Mouse (Mus musculus) midbrain, embryonic 10.5 days (tissue): ENCODE data around the gene Glipr1l3. TPM values are rescaled to one million over a fixed set of nuclear protein-coding genes. Genes with fewer than 3 reads are reported as not detected.
"Not testable (repeated sequence)": the region's sequence is repeated elsewhere in the genome, so short reads cannot be mapped to it uniquely, and the experiment has no call there.

Experiments
- DNase-seq: peaks from one replicate; pipeline ENCODE4 v3.0.0-alpha.2; 2017; ENCODE audit warnings: low spot score
- H3K27ac ChIP-seq: fragments of 300-500 bp; sonication (generic); replicated peaks from 2 replicates; pipeline ENCODE4 v1.5.1; 2016; ENCODE audit warnings: mild to moderate bottlenecking
- H3K27me3 ChIP-seq: fragments of 300-500 bp; sonication (generic); 2 replicates; pipeline ENCODE4 v1.6.1; 2016; ENCODE audit warnings: low read depth, mild to moderate bottlenecking; ENCODE audit not compliant: poor library complexity, severe bottlenecking
- H3K36me3 ChIP-seq: fragments of 300-500 bp; sonication (generic); 2 replicates; pipeline ENCODE4 v1.6.1; 2016; ENCODE audit warnings: mild to moderate bottlenecking, moderate library complexity
- H3K4me1 ChIP-seq: fragments of 300-500 bp; sonication (generic); 2 replicates; pipeline ENCODE4 v1.6.1; 2016
- H3K4me3 ChIP-seq: fragments of 300-500 bp; sonication (generic); 2 replicates; pipeline ENCODE4 v1.5.1; 2016; ENCODE audit warnings: mild to moderate bottlenecking, moderate library complexity
- H3K9me3 ChIP-seq: fragments of 300-500 bp; sonication (generic); replicated peaks from 2 replicates; pipeline ENCODE4 v1.6.1; 2016; ENCODE audit warnings: mild to moderate bottlenecking
- WGBS: fragments of 180-500 bp; shearing (Covaris S2); methylation state at CpG from one replicate; pipeline ENCODE4 v1.1.7; 2016; 5-methylcytosine and 5-hydroxymethylcytosine counted together
- polyA plus RNA-seq: library from polyadenylated mRNA; unstranded; fragments of >200 nt; fragmentation: Nextera tagmentation; extraction: Ambion mirVana; gene quantifications from 2 replicates; pipeline ENCODE4 v1.2.1, GENCODE M21; 2016

Gene Glipr1l3
- polyA plus RNA-seq, 1 experiment from 2014 or later, result not detected

- not testable (repeated sequence) for H3K27ac ChIP-seq, H3K27me3 ChIP-seq, H3K4me3 ChIP-seq, H3K4me1 ChIP-seq, H3K36me3 ChIP-seq
- WGBS, result 7% methylated on average over 5 of the region's 5 CpGs
- H3K9me3 ChIP-seq, result peaks cover 18% of the 10 kb centered on the region
- DNase-seq, result peak; percentile 60
Measured at GRCm38 (mm10) chr10:112105785-112106184, 54.3 kb downstream of the Glipr1l3 start.

Other genes with a start within 250 kb of the Glipr1l3 start
- 58.8 and 59.9 TPM in 2 replicates for gene Krr1, start 187.7 kb downstream of the Glipr1l3 start, polyA plus RNA-seq
- gene Glipr1, start 157.7 kb downstream of the Glipr1l3 start, polyA plus RNA-seq, result 0.77 and 1.2 TPM in 2 replicates
- not detected in 2 replicates for gene Glipr1l1, start 100.1 kb downstream of the Glipr1l3 start, polyA plus RNA-seq
- gene Glipr1l2, start 77.0 kb downstream of the Glipr1l3 start, polyA plus RNA-seq, result not detected in 2 replicates
- gene Caps2, start 3.3 kb upstream of the Glipr1l3 start, polyA plus RNA-seq, result 0.30 and 0.31 TPM in 2 replicates
- 1.0 and 2.6 TPM in 2 replicates for gene Kcnc2, start 110.8 kb upstream of the Glipr1l3 start, polyA plus RNA-seq